Mouse (Mus musculus) common myeloid progenitor, adult 5-6 weeks (primary cell): ENCODE results near the gene Mpp6. TPM values are rescaled to one million over a fixed set of nuclear protein-coding genes. Genes with fewer than 3 reads are reported as not detected.
A peak's percentile ranks its signal among the peaks of the same experiment; 100 is the strongest.

ENCODE experiments used
- ATAC-seq: replicated peaks from 2 replicates; pipeline ENCODE4 v1.8.0; 2016; ENCODE audit warnings: low read depth, mild to moderate bottlenecking, moderate TSS enrichment, inconsistent platforms; ENCODE audit not compliant: poor library complexity, severe bottlenecking
- total RNA-seq: library from RNA; stranded (forward); fragments of 200-1000, 187-1606 nt; gene quantifications from 2 replicates; pipeline ENCODE4 v1.2.3, GENCODE M21; 2017

Mpp6 gene
- total RNA-seq = 233 and 247 TPM in 2 replicates

GRCm38 (mm10) chr6:50109757-50110378 lies at the start of gene Mpp6:
TSS of gene Mpp6 (plus strand) at chr6:50110241.
- ATAC-seq = peak; percentile 68

- ATAC-seq = no peak
Measured at GRCm38 (mm10) chr6:50066172-50066571, 43.9 kb upstream of the Mpp6 start.

- ATAC-seq = no peak
Measured at GRCm38 (mm10) chr6:50068490-50068889, 41.6 kb upstream of the Mpp6 start.

GRCm38 (mm10) chr6:50075248-50075647 lies 34.8 kb upstream of the Mpp6 start:
- ATAC-seq = peak; percentile 32; the same call in 1 of the 2 replicates

GRCm38 (mm10) chr6:50076473-50076872 lies 33.6 kb upstream of the Mpp6 start:
- ATAC-seq = no peak

GRCm38 (mm10) chr6:50080431-50080830 lies 29.6 kb upstream of the Mpp6 start:
- ATAC-seq = no peak

GRCm38 (mm10) chr6:50085206-50085605 lies 24.8 kb upstream of the Mpp6 start:
- ATAC-seq = no peak

- ATAC-seq = no peak
Measured at GRCm38 (mm10) chr6:50089333-50089732, 20.7 kb upstream of the Mpp6 start.

GRCm38 (mm10) chr6:50090221-50090620 lies 19.8 kb upstream of the Mpp6 start:
- no peak for ATAC-seq

GRCm38 (mm10) chr6:50091462-50092154 lies 18.4 kb upstream of the Mpp6 start:
- ATAC-seq = no peak

GRCm38 (mm10) chr6:50109201-50109756 lies 762 bp upstream of the Mpp6 start:
- ATAC-seq = 0 out of 2 replicates have a peak, but pooled peaks have one; percentile 4

- ATAC-seq = 0 out of 2 replicates have a peak, but pooled peaks have one; percentile 7
Measured at GRCm38 (mm10) chr6:50110379-50110941, 419 bp downstream of the Mpp6 start.

- no peak for ATAC-seq
Measured at GRCm38 (mm10) chr6:50111111-50111655, 1.1 kb downstream of the Mpp6 start.

- ATAC-seq = peak; percentile 73
Measured at GRCm38 (mm10) chr6:50112775-50113174, 2.7 kb downstream of the Mpp6 start.

- peak; percentile 57 for ATAC-seq
Measured at GRCm38 (mm10) chr6:50114280-50114679, 4.2 kb downstream of the Mpp6 start.

GRCm38 (mm10) chr6:50120931-50121330 lies 10.9 kb downstream of the Mpp6 start:
- peak; percentile 58; the same call in 1 of the 2 replicates for ATAC-seq

- ATAC-seq = peak; percentile 73
Measured at GRCm38 (mm10) chr6:50122835-50123234, 12.8 kb downstream of the Mpp6 start.

- no peak for ATAC-seq
Measured at GRCm38 (mm10) chr6:50124197-50124596, 14.2 kb downstream of the Mpp6 start.

- ATAC-seq = no peak
Measured at GRCm38 (mm10) chr6:50126331-50126730, 16.3 kb downstream of the Mpp6 start.

GRCm38 (mm10) chr6:50127536-50127935 lies 17.5 kb downstream of the Mpp6 start:
- no peak for ATAC-seq

- ATAC-seq = no peak
Measured at GRCm38 (mm10) chr6:50137651-50138050, 27.6 kb downstream of the Mpp6 start.
